Mouse (Mus musculus) right cerebral cortex, postnatal 14 days (tissue): ENCODE measurements around the gene Nfe2l1.
"Not testable (repeated sequence)": the region's sequence is repeated elsewhere in the genome, so short reads cannot be mapped to it uniquely, and the experiment has no call there.

ENCODE experiments used
- DNase-seq: peaks from one replicate; pipeline ENCODE4 v3.0.0; 2022

Gene Nfe2l1

GRCm38 (mm10) chr11:96816979-96817378, 12.8 kb downstream of the Nfe2l1 start:
- DNase-seq: no peak

DNA sequence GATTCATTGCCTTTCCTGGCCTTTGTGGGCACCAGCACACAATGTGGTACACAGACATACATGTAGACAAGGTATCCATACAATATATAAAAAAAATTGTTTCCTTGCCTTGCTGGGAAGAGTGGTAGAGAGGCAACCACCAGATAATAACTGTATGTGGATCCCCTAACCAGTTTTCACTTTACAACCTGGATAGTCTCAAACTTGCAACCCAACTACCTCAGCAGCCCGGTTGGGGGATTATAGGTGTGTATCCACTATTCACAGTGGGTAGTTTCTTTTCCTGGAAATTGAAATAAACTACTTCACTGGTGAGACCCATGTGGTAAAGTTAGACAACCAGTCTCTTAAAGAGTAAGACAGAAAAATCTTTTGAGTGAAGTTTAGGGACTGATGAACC, 13.3 kb downstream of the Nfe2l1 start:
- no peak for DNase-seq

DNA sequence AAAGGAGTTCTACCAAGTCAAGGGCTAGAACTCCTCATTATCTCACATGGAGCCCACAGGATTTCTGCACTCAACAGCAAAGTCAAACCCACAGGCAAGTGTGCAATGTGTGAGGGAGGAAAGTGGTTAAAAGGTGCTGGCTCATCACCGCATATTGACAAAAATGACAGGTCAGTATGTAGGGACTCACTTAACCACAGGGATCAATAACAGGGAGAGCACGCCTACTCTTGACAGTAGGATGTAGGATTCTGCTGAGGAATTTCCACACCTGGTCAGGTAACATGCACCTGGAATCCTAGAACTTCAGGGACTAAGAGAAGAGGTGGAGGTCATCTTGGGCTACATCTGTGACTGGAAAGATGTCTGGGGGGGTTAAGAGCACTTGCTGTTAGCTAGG, 13.9 kb downstream of the Nfe2l1 start:
- no peak for DNase-seq

DNA sequence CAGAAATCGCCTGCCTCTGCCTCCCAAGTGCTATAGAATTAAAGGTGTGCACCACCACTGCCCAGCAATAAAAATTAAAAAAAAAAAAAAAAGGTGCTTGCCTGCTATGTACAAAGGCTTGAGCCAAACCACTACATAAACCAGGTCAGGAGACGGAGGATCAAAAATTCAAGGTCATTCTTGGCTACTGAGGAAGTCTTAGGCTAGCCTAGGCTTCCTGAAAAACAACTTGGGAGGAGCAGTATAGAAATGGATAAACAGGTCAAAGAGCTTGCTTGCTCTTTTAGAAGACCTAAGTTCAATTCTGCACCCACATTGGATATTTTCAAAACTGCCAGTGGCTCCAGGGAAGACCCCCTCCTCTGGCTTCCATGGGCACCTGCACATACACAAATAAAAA, 15.3 kb downstream of the Nfe2l1 start:
- DNase-seq: no peak

DNA sequence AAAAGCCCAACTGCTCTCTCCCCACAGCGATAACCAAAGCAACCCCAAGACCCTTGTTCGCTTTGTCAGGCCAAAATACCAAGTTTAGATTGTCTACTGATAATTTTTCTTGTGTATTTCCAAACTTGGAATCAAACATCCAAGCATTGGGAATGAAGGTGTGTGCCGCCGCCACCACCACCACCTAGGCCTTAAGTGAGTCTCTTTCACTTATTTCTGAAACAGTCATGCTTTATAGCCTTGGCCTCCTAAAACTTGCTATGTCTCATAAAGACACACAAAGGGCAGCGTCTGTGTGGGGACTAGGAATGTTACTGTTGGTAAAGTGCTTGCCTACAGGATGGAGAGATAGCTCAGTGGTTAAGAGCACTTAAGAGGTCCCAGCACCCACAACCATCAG, 15.8 kb downstream of the Nfe2l1 start:
- no peak for DNase-seq

- DNase-seq: no peak
Observed at GRCm38 (mm10) chr11:96813455-96813854, 16.3 kb downstream of the Nfe2l1 start.

GRCm38 (mm10) chr11:96811188-96811587, 18.6 kb downstream of the Nfe2l1 start:
- not testable (repeated sequence) for DNase-seq

GRCm38 (mm10) chr11:96809562-96810235, 20.1 kb downstream of the Nfe2l1 start:
- no peak for DNase-seq

DNA sequence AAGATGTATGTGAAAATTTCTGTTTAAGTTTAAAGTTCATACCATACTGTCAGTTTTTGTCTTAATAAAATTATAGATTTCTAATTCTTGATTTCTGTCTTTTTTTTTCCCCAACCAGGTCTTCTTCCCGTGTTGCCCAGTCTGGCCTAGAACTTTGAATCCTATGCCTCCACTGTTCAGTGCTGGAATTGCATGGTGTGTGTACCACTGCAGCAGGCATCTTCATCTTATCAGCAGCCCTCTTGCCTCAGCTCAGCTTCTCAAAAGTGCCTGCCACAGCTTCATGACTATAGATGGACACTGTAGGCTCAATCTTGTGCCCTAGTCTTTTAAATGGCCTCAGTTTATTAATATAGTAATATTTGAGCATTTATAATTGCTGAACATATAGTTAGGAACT, 21.7 kb downstream of the Nfe2l1 start:
- DNase-seq: no peak

DNA sequence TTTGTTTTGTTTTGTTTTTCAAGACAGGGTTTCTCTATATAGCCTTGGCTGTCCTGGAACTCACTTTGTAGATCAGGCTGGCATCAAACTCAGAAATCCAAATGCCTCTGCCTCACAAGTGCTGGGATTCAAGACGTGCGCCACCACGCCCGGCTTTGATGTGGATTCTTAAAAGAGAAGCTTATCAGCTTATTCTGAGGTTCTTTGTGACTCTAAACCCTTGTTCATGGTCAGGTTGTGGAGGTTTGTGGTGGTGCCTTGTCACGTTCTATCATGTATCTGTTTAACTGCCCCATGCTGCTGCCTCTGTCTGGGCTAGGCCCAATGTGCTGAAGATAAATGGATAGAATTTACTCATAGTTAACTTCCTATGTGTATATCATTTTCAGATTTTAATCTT, 24.2 kb downstream of the Nfe2l1 start:
- no peak for DNase-seq

GRCm38 (mm10) chr11:96799511-96799910, 30.3 kb downstream of the Nfe2l1 start:
- no peak for DNase-seq

DNA sequence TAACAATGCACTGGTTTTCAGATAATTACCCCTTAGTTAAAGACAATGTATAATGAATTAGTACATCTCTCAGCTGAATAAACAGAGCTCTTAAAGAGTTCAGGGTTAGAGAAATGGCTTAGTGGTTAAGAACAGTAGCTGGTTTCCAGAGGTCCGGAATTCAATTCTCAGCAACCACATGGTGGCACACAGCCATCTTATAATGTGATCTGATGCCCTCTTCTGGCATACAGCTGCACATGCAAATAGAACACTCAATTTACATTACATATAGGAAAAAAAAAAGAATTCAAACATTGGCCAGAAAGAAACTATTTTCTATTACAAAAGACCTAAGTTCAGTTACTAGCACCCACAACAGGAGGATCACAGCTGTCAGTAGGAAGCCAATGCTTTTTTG, 33.2 kb downstream of the Nfe2l1 start:
- no peak for DNase-seq

DNA sequence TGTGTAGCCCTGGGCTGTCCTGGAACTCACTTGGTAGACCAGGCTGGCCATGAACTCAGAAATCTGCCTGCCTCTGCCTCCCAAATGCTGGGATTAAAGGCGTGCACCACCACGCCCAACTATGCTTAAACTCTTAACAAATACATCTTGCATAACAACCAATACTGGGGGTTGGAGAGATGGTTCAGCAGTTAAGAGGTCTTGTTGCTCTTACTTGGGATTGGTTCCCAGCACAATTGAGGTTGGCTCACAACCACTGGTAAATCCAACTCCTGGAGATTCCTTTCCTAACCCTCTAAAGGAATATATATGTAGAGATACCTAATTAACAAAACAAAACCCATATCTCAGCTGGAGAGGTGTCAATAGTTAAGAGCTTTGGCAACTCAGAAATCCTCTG, 33.7 kb downstream of the Nfe2l1 start:
- DNase-seq: no peak

GRCm38 (mm10) chr11:96795491-96795890, 34.3 kb downstream of the Nfe2l1 start:
- DNase-seq: no peak

GRCm38 (mm10) chr11:96790681-96791080, 39.1 kb downstream of the Nfe2l1 start:
- DNase-seq: no peak

DNA sequence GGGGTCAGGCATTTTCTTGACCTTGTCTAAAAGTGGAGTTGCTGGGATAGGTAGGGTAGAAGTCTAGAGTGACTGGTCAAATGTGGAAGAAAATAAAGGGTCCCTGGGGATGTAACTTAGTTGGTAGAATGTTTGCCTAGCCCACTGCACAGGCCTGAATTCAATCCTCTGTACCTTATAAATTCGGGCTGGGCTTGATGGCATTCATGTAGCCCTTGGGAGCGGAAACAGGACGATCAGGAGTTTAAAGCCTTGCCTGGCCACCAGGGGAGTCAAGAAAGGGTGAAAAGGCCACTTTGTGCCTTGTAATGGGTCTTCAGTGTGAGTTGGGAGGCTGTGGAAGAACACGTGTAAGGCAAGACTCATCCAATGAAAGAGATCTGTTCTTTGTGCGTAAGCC, 39.8 kb downstream of the Nfe2l1 start:
- no peak for DNase-seq

- peak; percentile 86 for DNase-seq
Observed at GRCm38 (mm10) chr11:96788871-96789795, 40.6 kb downstream of the Nfe2l1 start, which contains the start of gene Cbx1. Gene Cbx1, plus strand, starts transcription at chr11:96789127.

GRCm38 (mm10) chr11:96786731-96787450, 42.9 kb downstream of the Nfe2l1 start:
- no peak for DNase-seq

DNA sequence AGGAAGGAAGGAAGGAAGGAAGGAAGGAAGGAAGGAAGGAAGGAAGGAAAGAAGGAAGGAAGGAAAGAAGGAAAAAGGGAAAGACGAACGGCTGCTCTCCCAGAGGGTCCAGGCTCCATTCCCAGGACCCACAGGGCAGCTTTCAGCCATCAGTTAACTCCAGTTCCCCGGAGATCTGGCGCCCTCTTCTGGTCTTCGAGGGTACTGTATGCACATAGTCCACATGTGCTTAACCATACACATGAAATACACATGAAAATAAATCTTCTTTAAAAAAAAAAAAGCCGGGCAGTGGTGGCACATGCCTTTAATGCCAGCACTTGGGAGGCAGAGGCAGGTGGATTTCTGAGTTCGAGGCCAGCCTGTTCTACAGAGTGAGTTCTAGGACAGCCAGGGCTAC, 44.9 kb downstream of the Nfe2l1 start:
- peak; percentile 76 for DNase-seq

- DNase-seq: no peak
Observed at GRCm38 (mm10) chr11:96781425-96781824, 48.3 kb downstream of the Nfe2l1 start.

DNA sequence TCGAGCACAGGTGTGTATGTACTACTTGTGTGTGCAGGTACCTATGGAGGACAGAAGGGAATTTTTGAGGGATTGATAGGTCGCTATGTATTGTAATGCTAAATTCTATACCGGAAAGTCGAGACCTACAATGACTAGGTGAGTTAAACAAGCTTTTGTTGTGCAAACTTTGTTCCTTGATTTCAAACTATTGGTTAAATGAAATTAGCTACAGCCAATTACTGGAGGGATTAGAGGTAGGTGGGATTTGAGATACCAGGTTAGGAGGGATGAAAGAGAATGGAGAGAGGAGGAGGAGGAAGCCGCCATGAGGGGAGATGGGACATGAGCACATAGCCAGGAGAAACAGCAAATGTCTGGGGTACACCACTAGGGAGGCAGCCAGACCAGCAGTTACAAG, 49.5 kb downstream of the Nfe2l1 start:
- DNase-seq: no peak

- DNase-seq: not testable (repeated sequence)
Observed at GRCm38 (mm10) chr11:96778061-96778627, 51.6 kb downstream of the Nfe2l1 start.
